Mouse (Mus musculus) E14TG2a.4 (cell line): ENCODE results near the gene Map6.

ENCODE experiments used
- CTCF ChIP-seq: conservative IDR thresholded peaks from 2 replicates; pipeline ENCODE4 v1.5.1; 2014; ENCODE audit warnings: low read length
- NANOG ChIP-seq: IDR thresholded peaks from 2 replicates; pipeline ENCODE4 v1.6.1; 2014; ENCODE audit warnings: borderline replicate concordance, low read length, mixed read lengths
- POU5F1 ChIP-seq: IDR thresholded peaks from 2 replicates; pipeline ENCODE4 v1.6.1; 2014; ENCODE audit warnings: low read length, borderline replicate concordance

GRCm38 (mm10) chr7:99375455-99375854 is 108.2 kb downstream of the Map6 start:
- TF ChIP-seq CTCF: peak; percentile 67
- no peak for TF ChIP-seq NANOG
- no peak for TF ChIP-seq POU5F1
